Mouse (Mus musculus): ENCODE measurements at regions not wholly inside any gene's neighbourhood (a gene's known extent, or its start where the extent isn't known, plus 50 kb on each side); places are given as distances from the start of the nearest gene placed in this dataset.
"Not testable (repeated sequence)": the region's sequence is repeated elsewhere in the genome, so short reads cannot be mapped to it uniquely, and the experiment has no call there.

GRCm38 (mm10) chrX:92981141-92981540 is 305.1 kb upstream of the Arx start:
- no peak for DNase-seq (ENCODE audit: low spot score)

- DNase-seq (ENCODE audit: low spot score) = no peak
These were observed 283.8 kb upstream of the Arx start for GRCm38 (mm10) chrX:93002236-93002976.

- no peak for DNase-seq (ENCODE audit: low spot score)
These were observed 279.6 kb upstream of the Arx start for GRCm38 (mm10) chrX:93006681-93007080.

- DNase-seq (ENCODE audit: low spot score) = no peak
These were observed 274.7 kb upstream of the Arx start for GRCm38 (mm10) chrX:93011578-93011977.

GRCm38 (mm10) chrX:93016391-93016790 is 269.9 kb upstream of the Arx start:
- DNase-seq (ENCODE audit: low spot score) = no peak

DNA sequence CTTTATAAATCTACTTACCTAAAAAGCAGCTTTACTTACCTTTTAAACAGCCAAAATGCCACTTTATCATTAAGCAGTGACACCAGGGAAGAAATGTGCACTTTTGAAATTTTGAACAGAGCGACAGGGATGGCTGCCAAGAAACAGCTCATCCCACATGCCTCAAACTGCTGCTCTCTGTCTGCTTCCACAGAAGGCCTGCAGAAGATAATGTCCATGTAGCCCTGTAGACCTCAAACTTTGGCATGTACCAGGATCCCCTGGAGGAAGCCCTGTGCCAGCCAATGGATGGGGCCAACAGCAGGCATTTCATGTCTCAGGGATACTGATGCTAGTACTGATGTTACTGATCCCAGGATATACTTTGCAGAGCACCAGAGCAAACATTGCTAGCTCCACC is 245.1 kb upstream of the Arx start:
- DNase-seq (ENCODE audit: low spot score) = no peak

DNA sequence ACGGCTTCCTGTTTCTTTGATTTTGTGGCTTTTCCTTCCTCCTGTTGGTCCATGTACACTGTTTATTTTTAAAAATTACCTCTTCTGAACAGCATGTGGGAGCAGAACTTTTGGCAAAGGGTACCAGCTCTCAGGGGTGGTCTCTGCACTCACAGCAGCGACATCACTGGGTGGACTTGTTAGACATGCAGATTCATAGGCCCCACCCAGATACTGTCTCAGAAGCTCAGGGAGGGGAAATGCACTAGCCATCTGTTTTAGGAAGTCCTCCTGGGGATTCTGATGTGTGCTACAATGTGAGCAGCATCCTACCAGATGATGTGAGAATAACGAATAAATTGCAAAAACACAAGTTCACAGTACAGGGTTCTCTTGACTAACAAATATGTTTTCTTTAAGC is 243.5 kb upstream of the Arx start:
- no peak for DNase-seq (ENCODE audit: low spot score)

DNA sequence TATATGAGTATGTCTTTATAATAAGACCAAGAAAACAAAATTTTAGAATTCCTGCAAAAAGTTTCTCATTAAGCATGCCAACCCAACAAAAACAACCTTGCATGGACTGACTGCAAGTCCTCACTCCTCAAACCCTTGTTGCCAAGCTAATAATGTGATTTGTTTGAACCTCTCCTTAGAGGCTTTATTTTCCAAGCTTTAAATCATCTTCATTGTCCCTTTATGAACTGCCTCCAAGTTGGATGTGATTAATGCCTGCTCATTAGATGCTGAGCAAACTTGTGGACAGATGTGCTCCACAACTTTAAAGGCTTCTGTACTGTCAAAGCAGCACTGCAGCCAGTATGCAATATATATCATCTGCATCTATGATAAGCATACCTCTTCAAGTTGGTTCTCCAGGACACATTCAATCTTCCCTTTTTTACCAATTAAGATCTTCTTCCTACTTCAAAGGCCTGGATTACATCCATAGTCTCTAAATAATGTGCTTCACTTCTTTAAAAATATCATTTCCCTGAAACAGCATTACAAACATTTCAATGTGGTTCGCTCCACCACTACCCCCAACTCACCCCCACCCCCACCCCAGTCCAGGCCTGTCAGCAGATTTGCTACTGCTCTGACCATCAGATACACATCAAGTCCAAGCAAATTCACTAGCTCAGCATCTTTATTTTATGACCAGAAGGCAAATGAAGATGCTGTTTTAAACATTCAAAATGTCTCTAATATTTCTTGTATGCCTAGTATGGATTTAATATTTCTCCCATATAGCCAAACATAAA is 237.1 kb upstream of the Arx start:
- DNase-seq (ENCODE audit: low spot score) = no peak

GRCm38 (mm10) chrX:93049755-93050143 is 236.5 kb upstream of the Arx start:
- no peak for DNase-seq (ENCODE audit: low spot score)

DNA sequence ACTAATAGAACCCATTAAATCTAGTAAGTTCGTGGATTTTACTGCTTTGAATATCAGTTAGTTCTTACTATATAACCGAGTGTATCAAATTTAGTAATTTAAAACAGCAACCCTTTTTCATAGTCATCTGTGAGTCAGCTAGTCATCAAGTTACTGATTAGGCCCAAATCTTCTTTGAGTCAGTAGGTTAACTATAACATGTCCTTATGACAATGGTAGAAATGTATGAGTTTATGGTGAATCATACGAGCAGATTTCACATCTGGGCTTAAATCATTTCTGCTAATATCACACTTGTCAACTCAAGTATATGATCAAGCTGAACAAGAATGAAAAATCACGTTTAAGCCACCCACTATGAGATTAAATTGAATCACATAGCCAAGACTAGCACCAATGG is 226.7 kb upstream of the Arx start:
- no peak for DNase-seq (ENCODE audit: low spot score)

GRCm38 (mm10) chrX:93068884-93069283 is 217.4 kb upstream of the Arx start:
- DNase-seq (ENCODE audit: low spot score) = no peak

DNA sequence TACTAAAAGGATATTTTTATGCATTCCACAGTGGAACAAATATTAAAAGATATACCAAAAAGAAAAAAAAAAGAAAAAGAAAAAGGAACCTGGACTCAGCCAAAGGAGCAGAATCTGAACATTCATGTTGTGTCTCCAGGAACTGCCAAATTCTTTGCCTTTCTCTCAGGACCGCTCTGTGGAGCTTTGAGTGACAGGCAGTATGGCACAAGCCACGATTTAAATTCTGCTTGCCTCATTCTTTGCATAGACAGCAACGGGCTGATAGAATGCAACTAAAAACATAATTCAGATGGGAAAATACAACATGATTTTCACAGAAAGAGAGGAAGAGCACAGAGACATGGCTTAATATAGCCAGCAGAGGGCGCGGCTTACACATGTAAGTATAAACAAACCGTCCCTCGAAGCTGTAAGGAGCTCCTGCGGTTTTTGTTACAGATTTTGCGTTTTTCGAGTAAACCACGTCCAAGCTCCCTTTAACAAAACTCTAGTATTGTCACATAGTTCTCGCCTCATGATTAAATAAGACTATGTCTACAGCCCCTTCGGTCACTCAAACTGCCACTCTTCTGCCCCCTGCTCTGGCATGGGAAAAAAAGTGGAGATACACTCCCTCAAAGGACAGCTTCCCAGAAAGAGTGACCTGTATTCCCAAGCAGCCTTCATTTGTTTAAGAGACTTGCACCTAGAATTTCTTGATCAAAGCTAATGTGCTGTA is 216.5 kb upstream of the Arx start:
- peak; percentile 3 for DNase-seq (ENCODE audit: low spot score)

DNA sequence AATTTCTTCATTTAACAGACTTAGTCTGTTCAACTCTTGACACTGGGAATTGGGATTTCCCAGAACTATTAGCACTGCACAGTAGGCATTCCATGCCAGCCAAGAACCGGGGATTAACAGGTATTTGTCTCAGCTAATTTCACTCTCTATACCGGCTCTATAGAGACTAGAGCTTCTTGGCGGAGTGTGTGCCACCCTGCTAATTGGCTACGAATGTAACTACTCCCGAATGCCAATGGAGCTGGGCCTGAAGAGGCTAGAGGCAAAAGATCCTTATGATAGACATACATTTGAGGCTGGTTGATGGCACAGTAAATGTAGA is 216.0 kb upstream of the Arx start:
- DNase-seq (ENCODE audit: low spot score) = no peak

- DNase-seq (ENCODE audit: low spot score) = no peak
These were observed 197.3 kb upstream of the Arx start for GRCm38 (mm10) chrX:93088976-93089375.

GRCm38 (mm10) chrX:93097551-93097950 is 188.7 kb upstream of the Arx start:
- no peak for DNase-seq (ENCODE audit: low spot score)

- no peak for DNase-seq (ENCODE audit: low spot score)
These were observed 178.2 kb upstream of the Arx start for GRCm38 (mm10) chrX:93107930-93108567.

DNA sequence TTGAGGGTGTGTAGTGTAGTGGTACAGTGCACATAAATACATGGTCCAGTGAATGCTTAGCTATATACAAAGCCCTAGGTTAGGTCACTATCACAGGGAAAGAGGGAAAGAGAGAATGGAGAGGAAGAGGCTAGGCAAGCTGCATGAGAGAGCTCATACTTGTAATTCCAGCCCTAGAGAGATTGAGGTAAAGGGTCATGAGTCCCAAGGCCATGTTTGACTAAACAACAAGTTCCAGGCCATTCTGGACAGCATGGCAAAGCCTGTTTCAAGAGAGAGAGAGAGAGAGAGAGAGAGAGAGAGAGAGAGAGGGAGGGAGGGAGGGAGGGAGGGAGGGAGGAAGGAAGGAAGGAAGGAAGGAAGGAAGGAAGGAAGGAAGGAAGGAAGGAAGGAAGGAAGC is 131.9 kb upstream of the Arx start:
- not testable (repeated sequence) for DNase-seq (ENCODE audit: low spot score)

GRCm38 (mm10) chrX:93159105-93159504 is 127.1 kb upstream of the Arx start:
- DNase-seq (ENCODE audit: low spot score) = no peak

GRCm38 (mm10) chrX:93160956-93161355 is 125.3 kb upstream of the Arx start:
- no peak for DNase-seq (ENCODE audit: low spot score)
